Mouse (Mus musculus) bone marrow, adult 2 months (tissue): ENCODE results near the gene Rnaseh2a. TPM values are rescaled to one million over a fixed set of nuclear protein-coding genes. Genes with fewer than 3 reads are reported as not detected.

Experiments used
- H3K27ac ChIP-seq: fragments of 200-500 bp; 2 replicates; pipeline ENCODE4 v1.5.1; 2012; ENCODE audit warnings: low read depth, mild to moderate bottlenecking, control low read depth, inconsistent platforms, low read length; ENCODE audit not compliant: control insufficient read depth, poor library complexity, insufficient read depth
- H3K4me1 ChIP-seq: fragments of 200-500 bp; 2 replicates; pipeline ENCODE4 v1.6.1; 2011; ENCODE audit warnings: low read length; ENCODE audit not compliant: control insufficient read depth, insufficient read depth
- H3K4me3 ChIP-seq: fragments of 200-500 bp; replicated peaks from 2 replicates; pipeline ENCODE3; 2011; ENCODE audit warnings: mild to moderate bottlenecking, low read depth, low read length, control low read depth; ENCODE audit not compliant: control insufficient read depth
- CTCF ChIP-seq: fragments of 200-500 bp; IDR thresholded peaks from 2 replicates; pipeline ENCODE4 v1.5.1; 2011; ENCODE audit warnings: low read length, control low read depth; ENCODE audit not compliant: control insufficient read depth, insufficient read depth
- POLR2A ChIP-seq: fragments of 200-500 bp; IDR thresholded peaks from 2 replicates; pipeline ENCODE4 v1.6.1; 2011; ENCODE audit warnings: low read depth, mild to moderate bottlenecking, control low read depth, low read length, borderline replicate concordance; ENCODE audit not compliant: control insufficient read depth
- WGBS: fragments of 180-500 bp; shearing (Covaris S2); methylation state at CpG from one replicate; pipeline ENCODE4 v1.1.7; 2018; 5-methylcytosine and 5-hydroxymethylcytosine counted together
- polyA plus RNA-seq: library from polyadenylated mRNA; stranded (reverse); fragments of >200 nt; gene quantifications from 2 replicates; pipeline ENCODE4 v1.2.4, GENCODE M21; 2011; ENCODE audit warnings: low replicate concordance; ENCODE audit not compliant: missing spikeins, insufficient read depth, insufficient read length

The Rnaseh2a gene
- polyA plus RNA-seq, 1 experiment, result 40.8 TPM

- TF ChIP-seq CTCF (no peak), POLR2A (no peak)
- Histone ChIP-seq H3K27ac (peak overlapping the region; percentile 88), H3K4me3 (peak overlapping the region; percentile 64), H3K4me1 (peaks cover 15% of the 10 kb centered on the region)
- 24% methylated on average over 8 of the region's 8 CpGs for WGBS
Observed at GRCm38 (mm10) chr8:84986379-84986945, 16.9 kb upstream of the Rnaseh2a start.

- peak overlapping the region; percentile 64 for H3K4me3 ChIP-seq
- WGBS, result under 1% methylated on average over 53 of the region's 53 CpGs
- peaks cover 18% of the 10 kb centered on the region for H3K4me1 ChIP-seq
- TF ChIP-seq POLR2A (peak; percentile 48; the same call in 1 of the 2 replicates), CTCF (no peak; the same call in 1 of the 2 replicates)
- peak overlapping the region; percentile 88 for H3K27ac ChIP-seq
Observed at GRCm38 (mm10) chr8:84985684-84986378, 16.3 kb upstream of the Rnaseh2a start.

- peak overlapping the region; percentile 64 for H3K4me3 ChIP-seq
- peaks cover 16% of the 10 kb centered on the region for H3K4me1 ChIP-seq
- WGBS, result 2% methylated on average over 23 of the region's 23 CpGs
- TF ChIP-seq POLR2A, result no peak
- no peak for TF ChIP-seq CTCF
- H3K27ac ChIP-seq, result peak overlapping the region; percentile 88
Observed at GRCm38 (mm10) chr8:84985049-84985683, 15.6 kb upstream of the Rnaseh2a start.

GRCm38 (mm10) chr8:84984294-84985048 is 14.9 kb upstream of the Rnaseh2a start:
- 35% methylated on average over 16 of the region's 16 CpGs for WGBS
- peaks cover 16% of the 10 kb centered on the region for H3K4me1 ChIP-seq
- peak overlapping the region; percentile 88 for H3K27ac ChIP-seq
- TF ChIP-seq CTCF (no peak), POLR2A (no peak)
- no peak overlapping the region for H3K4me3 ChIP-seq

GRCm38 (mm10) chr8:84982499-84983011 is 13.0 kb upstream of the Rnaseh2a start:
- TF ChIP-seq POLR2A, result no peak
- TF ChIP-seq CTCF, result 0 out of 2 replicates have a peak, but pooled peaks have one; percentile 3
- Histone ChIP-seq H3K4me1 (peaks cover 16% of the 10 kb centered on the region), H3K27ac (peak overlapping the region; percentile 73), H3K4me3 (no peak overlapping the region)
- WGBS, result 11% methylated on average over 3 of the region's 3 CpGs

GRCm38 (mm10) chr8:84981644-84982498 is 12.3 kb upstream of the Rnaseh2a start:
- WGBS, result 25% methylated on average over 15 of the region's 15 CpGs
- peaks cover 16% of the 10 kb centered on the region for H3K4me1 ChIP-seq
- no peak overlapping the region for H3K4me3 ChIP-seq
- no peak for TF ChIP-seq CTCF
- TF ChIP-seq POLR2A, result peak; percentile 6; the same call in 1 of the 2 replicates
- peak overlapping the region; percentile 73 for H3K27ac ChIP-seq
